Mouse (Mus musculus) v-Abl transformed pro-B cells (cell line): ENCODE results near the gene Rgcc.

ENCODE experiments used
- in situ Hi-C, 2 experiments: fragments of 400-800 bp; cut with MboI; formaldehyde crosslinking; loops; one replicate each; pipeline ENCODE4 v1.15.1; 2025; ENCODE audit not compliant: unreplicated experiment in 2 of 2

Rgcc gene

GRCm38 (mm10) chr14:79303150-79303549 is 1.7 kb upstream of the Rgcc start:
- in situ Hi-C loops = loop anchor here (5.0 kb wide), 2 partner anchors 176 to 181 kb away; no protein-coding TSS in a partner anchor

GRCm38 (mm10) chr14:79300641-79301350 is 649 bp downstream of the Rgcc start:
- in situ Hi-C loops = loop anchor here (5.0 kb wide), 2 partner anchors 173 to 178 kb away; no protein-coding TSS in a partner anchor

- in situ Hi-C loops = loop anchor here (5.0 to 10.0 kb wide), 4 partner anchors 85 to 177 kb away; no protein-coding TSS in a partner anchor
Measured at GRCm38 (mm10) chr14:79299796-79300195, 1.6 kb downstream of the Rgcc start.

- in situ Hi-C loops = loop anchor here (10.0 kb wide), 2 partner anchors 86 to 134 kb away; no protein-coding TSS in a partner anchor
Measured at GRCm38 (mm10) chr14:79299230-79299629, 2.2 kb downstream of the Rgcc start.

DNA sequence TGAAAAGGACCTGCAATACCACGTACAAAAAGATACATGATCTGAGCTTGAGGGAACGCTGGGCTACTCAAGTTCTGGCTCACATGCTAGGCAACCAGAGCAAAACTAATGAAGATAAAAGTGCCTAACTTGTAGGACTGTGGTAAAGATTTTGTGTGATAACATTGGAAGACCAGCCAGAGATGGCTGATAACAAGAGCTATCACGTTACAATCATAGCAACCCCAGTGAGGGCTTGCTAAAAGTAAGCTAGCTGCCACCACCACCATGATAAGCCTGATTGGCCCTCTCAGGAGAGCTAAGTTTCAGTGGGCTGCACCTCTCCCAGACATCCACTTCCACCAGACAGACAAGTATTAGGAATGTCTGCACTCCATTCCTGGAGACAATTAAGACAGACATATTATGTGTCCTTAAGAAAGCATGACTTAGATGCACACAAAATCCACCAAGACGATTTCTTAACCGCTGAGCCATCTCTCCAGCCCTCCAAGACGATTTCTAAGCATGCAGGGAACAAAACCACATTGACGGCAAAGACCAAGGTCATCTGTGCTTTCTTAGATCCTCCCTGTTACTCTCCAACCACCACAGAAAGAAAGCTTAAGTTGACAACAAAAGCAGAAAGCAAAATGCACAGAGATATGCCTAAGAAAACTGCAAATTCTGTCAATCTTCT is 3.0 kb downstream of the Rgcc start:
- in situ Hi-C loops = loop anchor here (10.0 kb wide), 2 partner anchors 86 to 134 kb away; no protein-coding TSS in a partner anchor

GRCm38 (mm10) chr14:79296836-79297235 is 4.6 kb downstream of the Rgcc start:
- in situ Hi-C loops = loop anchor here (10.0 kb wide), 2 partner anchors 88 to 132 kb away; no protein-coding TSS in a partner anchor

DNA sequence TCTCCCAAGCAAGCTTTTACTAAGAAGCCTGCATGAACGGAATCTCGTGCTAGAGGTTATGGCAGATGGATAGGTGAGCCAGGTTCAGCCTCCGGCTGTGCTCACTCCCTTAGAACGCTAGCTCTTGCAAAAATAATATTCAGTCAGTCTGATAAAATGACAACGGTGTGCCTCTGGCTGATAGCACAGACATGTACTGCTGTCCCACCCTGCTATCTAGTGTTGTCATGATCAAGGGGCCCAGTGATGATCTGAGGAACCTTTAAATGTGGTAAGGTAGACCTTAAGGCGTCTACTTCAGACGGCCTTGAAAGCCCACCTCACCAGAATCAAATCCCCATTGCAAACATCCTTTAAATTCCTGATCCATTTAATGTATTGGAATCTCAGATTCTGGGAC is 5.2 kb downstream of the Rgcc start:
- in situ Hi-C loops = loop anchor here (10.0 kb wide), 2 partner anchors 89 to 131 kb away; no protein-coding TSS in a partner anchor

DNA sequence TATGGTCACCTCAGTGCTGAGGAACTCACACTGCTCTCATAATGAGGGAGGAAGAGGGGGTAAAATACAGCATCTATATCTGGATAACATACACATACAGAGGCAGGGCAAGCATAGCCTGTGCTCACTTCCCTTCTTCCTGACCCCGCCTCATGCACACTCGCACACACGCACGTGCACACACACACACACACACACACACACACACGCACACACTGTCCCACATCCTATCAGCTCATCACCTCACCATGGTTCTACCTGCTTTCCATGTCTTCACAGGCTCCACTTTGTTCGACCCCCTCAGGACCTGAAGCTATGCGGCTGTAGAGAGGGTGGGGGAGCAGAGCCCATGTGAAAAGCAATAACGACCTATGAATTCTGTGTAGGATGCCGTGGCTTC is 5.9 kb downstream of the Rgcc start:
- in situ Hi-C loops = loop anchor here (10.0 kb wide), 2 partner anchors 89 to 131 kb away; no protein-coding TSS in a partner anchor

- in situ Hi-C loops = loop anchor here (5.0 to 10.0 kb wide), 4 partner anchors 32 to 130 kb away; no protein-coding TSS in a partner anchor
Measured at GRCm38 (mm10) chr14:79294950-79295349, 6.5 kb downstream of the Rgcc start.

DNA sequence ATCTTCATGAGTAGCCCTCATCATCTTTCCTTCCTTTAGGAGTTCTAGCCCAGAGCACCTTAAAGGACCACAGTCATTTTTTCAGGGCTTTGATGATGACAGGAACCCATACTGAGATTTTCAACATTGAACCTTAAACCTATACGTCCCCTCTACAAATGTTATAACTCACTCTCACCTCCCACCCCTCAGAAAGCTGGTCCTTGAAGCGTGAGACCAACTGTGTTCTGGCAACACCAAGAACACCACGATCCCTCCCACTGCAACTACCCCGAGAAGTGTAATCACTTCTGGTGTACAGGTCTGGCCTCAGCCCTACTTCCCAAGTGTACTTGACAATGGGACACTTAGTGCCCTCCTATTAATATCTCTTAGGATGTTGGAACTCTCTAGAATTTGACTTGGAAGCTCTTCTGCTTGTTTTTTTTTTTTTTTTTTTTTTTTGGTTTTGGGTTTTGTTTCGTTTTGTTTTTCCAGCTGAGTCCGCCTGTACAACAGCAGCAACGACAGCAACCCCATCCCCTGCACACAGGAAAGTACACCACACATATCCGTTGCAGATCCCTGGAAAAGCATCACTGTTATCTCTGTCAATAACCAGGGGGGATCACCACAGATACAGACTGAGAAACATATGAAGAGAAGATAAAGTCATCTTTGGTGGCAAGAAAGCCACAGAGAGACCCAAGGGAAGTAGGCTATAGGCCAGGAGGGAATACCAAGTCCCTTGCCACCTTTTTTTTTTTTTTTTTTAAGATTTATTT is 7.2 kb downstream of the Rgcc start:
- in situ Hi-C loops = loop anchor here (5.0 to 10.0 kb wide), 4 partner anchors 33 to 129 kb away; no protein-coding TSS in a partner anchor

- in situ Hi-C loops = loop anchor here (5.0 to 10.0 kb wide), 4 partner anchors 34 to 128 kb away; no protein-coding TSS in a partner anchor
Measured at GRCm38 (mm10) chr14:79293119-79293780, 8.2 kb downstream of the Rgcc start.

DNA sequence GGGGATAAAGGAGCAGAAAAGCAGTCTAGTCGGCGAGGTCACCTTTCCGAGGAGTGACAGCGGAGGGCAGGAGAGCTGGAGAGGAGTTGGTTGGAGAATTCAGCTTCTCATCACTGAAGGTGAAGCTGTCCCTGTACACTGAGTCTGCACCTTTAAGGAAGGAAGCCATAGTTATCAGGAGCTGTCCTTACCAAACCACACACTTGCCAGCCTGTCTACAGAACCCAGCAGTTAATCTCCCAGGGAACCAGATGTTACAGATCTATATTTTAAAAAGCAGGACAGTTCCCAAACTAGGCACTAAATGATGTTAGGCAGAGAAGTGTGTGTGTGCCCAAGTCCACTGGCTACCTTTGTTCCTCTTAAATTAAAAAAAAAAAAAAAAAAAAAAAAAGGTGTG is 9.8 kb downstream of the Rgcc start:
- in situ Hi-C loops = loop anchor here (5.0 to 10.0 kb wide), 4 partner anchors 36 to 127 kb away; no protein-coding TSS in a partner anchor

DNA sequence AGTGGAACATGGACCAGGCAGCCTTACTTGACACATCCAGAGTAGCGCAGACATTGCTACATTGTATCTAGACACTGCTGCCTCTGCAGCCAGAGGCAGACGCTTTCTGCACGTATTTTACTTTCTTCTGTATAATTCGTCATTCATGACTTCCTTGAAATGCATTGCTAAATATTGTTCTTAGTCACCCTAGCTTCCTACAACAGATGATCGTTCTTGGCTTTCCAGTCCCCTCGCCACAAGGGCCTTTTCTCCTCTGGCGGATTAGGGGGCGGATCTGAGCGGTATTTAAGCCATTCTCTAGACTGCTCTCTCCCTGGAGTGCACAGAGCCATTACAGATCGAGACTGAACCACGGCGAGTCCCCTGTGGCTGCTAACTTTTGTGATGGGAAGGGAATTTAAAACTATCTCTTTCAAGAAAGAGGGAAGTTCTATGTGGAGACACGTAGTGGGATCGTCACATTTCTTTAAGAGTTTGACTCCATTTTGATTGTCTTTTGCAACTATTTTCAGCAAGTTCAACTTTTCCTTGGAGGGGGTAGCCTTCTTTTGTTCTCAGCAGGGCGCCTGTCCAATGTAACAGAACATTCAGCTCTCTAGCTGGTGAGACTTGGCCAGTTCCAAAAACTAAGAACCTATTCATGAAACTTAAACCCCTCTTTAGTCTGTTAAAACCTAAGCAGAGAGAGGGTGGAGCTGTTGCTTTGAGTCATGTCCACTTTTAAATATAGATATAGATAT is 10.6 kb downstream of the Rgcc start:
- in situ Hi-C loops = loop anchor here (5.0 to 10.0 kb wide), 4 partner anchors 36 to 126 kb away; no protein-coding TSS in a partner anchor

DNA sequence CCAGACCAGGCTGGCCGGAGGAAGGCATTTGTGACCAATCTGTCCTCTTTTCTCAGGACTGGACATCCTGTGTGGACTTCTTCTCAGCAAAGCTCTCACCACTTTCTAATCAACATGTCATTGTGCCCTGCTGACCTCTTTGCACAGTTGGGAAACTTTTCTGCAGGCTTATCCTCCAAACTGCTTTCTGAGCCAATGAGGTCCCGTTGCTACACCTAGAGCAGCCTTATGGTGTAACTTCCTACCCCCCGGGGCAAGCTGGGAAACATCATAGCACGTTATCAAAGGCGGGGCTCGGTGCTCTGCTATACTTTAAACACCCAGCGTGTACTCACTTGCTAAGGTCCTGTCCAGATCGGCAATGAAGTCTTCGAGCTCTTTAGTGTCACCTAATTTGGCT is 11.5 kb downstream of the Rgcc start:
- in situ Hi-C loops = loop anchor here (5.0 to 10.0 kb wide), 4 partner anchors 37 to 125 kb away; no protein-coding TSS in a partner anchor

DNA sequence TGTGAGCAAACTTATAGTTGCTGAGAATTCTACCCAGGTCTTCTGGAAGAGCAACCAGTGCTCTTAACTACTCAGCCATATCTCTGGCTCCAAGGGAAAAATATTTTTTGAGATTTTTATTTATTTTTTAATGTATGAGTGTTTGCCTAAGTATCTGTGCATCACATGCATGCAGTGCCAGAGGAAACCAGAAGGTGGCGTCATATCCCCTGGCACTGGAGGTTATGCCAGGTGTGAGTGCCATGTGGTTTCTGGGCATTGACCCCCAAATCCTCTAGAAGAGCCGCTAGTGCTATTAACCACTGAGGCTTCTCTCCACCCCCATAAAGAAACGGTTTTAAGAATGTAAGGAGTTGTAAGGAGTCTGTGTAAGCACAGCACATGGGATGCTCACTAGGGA is 13.2 kb downstream of the Rgcc start:
- in situ Hi-C loops = no loop called here

DNA sequence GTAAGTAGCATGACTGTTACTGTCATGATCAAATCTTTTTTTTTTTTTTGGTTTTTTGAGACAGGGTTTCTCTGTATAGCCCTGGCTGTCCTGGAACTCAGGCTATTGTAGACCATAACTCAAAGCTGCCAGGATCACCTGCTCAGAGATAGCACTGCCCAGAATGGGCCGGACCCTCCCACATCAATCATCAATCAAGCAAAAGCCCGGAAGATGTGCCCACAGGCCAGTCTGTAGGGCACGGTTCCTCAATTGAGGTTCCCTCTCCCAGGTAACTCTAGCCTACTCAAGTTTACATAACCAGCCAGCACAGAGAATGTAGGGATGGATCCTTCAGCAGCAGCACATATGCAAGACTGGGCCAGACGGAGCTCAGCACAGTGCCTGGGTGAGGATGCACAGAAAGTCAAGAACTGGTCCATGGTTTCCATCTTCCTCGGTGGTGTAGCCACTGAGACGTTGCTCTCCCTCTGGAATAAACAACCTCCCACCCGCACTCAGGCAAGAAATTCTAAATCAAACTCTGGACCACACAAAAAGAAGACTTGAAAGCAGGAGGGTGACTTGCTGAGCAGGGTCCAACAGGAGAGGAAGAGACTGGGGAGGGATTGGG is 14.1 kb downstream of the Rgcc start:
- in situ Hi-C loops = no loop called here

- in situ Hi-C loops = no loop called here
Measured at GRCm38 (mm10) chr14:79285549-79285948, 15.9 kb downstream of the Rgcc start.

- in situ Hi-C loops = no loop called here
Measured at GRCm38 (mm10) chr14:79284616-79285015, 16.8 kb downstream of the Rgcc start.

GRCm38 (mm10) chr14:79283952-79284351 is 17.5 kb downstream of the Rgcc start:
- in situ Hi-C loops = no loop called here
